Mouse (Mus musculus) lung, postnatal 14 days (tissue): ENCODE measurements around the gene Uchl3.
A peak's percentile ranks its signal among the peaks of the same experiment; 100 is the strongest.

Source experiments
- DNase-seq: peaks from one replicate; pipeline ENCODE4 v3.0.0; 2021

Uchl3 gene

GRCm38 (mm10) chr14:101653581-101654525, at the start of gene Uchl3:
TSS of gene Uchl3 (plus strand) at chr14:101653967.
- DNase-seq, result peak; percentile 99

- DNase-seq, result no peak
Measured at GRCm38 (mm10) chr14:101605843-101606242, 47.9 kb upstream of the Uchl3 start.

- peak; percentile 11 for DNase-seq
Measured at GRCm38 (mm10) chr14:101607631-101608518, 45.9 kb upstream of the Uchl3 start.

GRCm38 (mm10) chr14:101608519-101609368, 45.0 kb upstream of the Uchl3 start, which contains the start of gene Tbc1d4:
TSS of gene Tbc1d4 (minus strand) at chr14:101609191.
- DNase-seq, result peak; percentile 83

- DNase-seq, result no peak
Measured at GRCm38 (mm10) chr14:101610701-101611100, 43.1 kb upstream of the Uchl3 start.

GRCm38 (mm10) chr14:101613206-101613605, 40.6 kb upstream of the Uchl3 start:
- no peak for DNase-seq

GRCm38 (mm10) chr14:101616178-101616577, 37.6 kb upstream of the Uchl3 start:
- no peak for DNase-seq

- DNase-seq, result no peak
Measured at GRCm38 (mm10) chr14:101617680-101618079, 36.1 kb upstream of the Uchl3 start.

- no peak for DNase-seq
Measured at GRCm38 (mm10) chr14:101630548-101630947, 23.2 kb upstream of the Uchl3 start.

GRCm38 (mm10) chr14:101635765-101636164, 18.0 kb upstream of the Uchl3 start:
- no peak for DNase-seq

- no peak for DNase-seq
Measured at GRCm38 (mm10) chr14:101637381-101637780, 16.4 kb upstream of the Uchl3 start.

- DNase-seq, result peak; percentile 91
Measured at GRCm38 (mm10) chr14:101640153-101640843, 13.5 kb upstream of the Uchl3 start, which contains the start of gene Commd6. TSS of gene Commd6 (minus strand) at chr14:101640686.

- DNase-seq, result no peak
Measured at GRCm38 (mm10) chr14:101644948-101645347, 8.8 kb upstream of the Uchl3 start.

GRCm38 (mm10) chr14:101650551-101650950, 3.2 kb upstream of the Uchl3 start:
- no peak for DNase-seq

- DNase-seq, result no peak
Measured at GRCm38 (mm10) chr14:101652571-101652970, 1.2 kb upstream of the Uchl3 start.

- no peak for DNase-seq
Measured at GRCm38 (mm10) chr14:101654526-101654909, 751 bp downstream of the Uchl3 start.

- DNase-seq, result no peak
Measured at GRCm38 (mm10) chr14:101656307-101656706, 2.5 kb downstream of the Uchl3 start.

GRCm38 (mm10) chr14:101661654-101662412, 8.1 kb downstream of the Uchl3 start:
- no peak for DNase-seq

- no peak for DNase-seq
Measured at GRCm38 (mm10) chr14:101664274-101664673, 10.5 kb downstream of the Uchl3 start.

- DNase-seq, result no peak
Measured at GRCm38 (mm10) chr14:101666056-101666455, 12.3 kb downstream of the Uchl3 start.

- DNase-seq, result no peak
Measured at GRCm38 (mm10) chr14:101666536-101666935, 12.8 kb downstream of the Uchl3 start.
